ENCODE assay signal across 30 mouse cellular contexts in genomic region chr9:60441274-60441902, GRCm38 (mm10).
DNase-seq lines count a peak whose midpoint lies in the region; ATAC-seq and TF ChIP-seq lines count a peak whose summit lies in the region.
"Had no signal": no experiment of that assay in that cellular context is flagged by ENCODE, and none has a peak within 500 bp of the region (broad histone marks: within the 10 kb centered on the region; RNA-seq: fewer than 3 reads in every experiment).

No protein-coding gene starts in this region.

- no peak overlapping the region for H3K27ac ChIP-seq in lung, embryonic 14.5 days (ENCODE audit: low read depth)
- H3K27ac ChIP-seq in neural tube, embryonic 13.5 days (replicated peaks), result peak overlapping the region; percentile 57
- H3K27ac ChIP-seq in neural tube, embryonic 15.5 days (replicated peaks), result no peak overlapping the region
- H3K27ac ChIP-seq: gastrocnemius, adult 2 months; limb, embryonic 12.5 days; liver, embryonic 15.5 days; macrophage; stomach, postnatal 0 days had no signal

- no peak for TF ChIP-seq CTCF in lung, embryonic 14.5 days (IDR thresholded peaks at IDR 0.05; ENCODE audit: low read depth)

- H3K4me2 ChIP-seq in lung, embryonic 14.5 days, result no peak overlapping the region
- no peak overlapping the region for H3K4me2 ChIP-seq in neural tube, embryonic 13.5 days
- H3K4me2 ChIP-seq in neural tube, embryonic 15.5 days, result no peak overlapping the region
- H3K4me2 ChIP-seq: heart, embryonic 11.5 days; limb, embryonic 12.5 days; liver, embryonic 15.5 days had no signal

- peaks cover 13% of the 10 kb centered on the region for H3K4me1 ChIP-seq in lung, embryonic 14.5 days (ENCODE audit: insufficient read depth)
- peaks cover 11% of the 10 kb centered on the region for H3K4me1 ChIP-seq in neural tube, embryonic 13.5 days (replicated peaks)
- peaks cover 12% of the 10 kb centered on the region for H3K4me1 ChIP-seq in neural tube, embryonic 15.5 days
- H3K4me1 ChIP-seq: liver, embryonic 15.5 days had no signal

- no peaks in the 10 kb centered on the region for H3K9me3 ChIP-seq in lung, embryonic 14.5 days (ENCODE audit: low read depth, low read length)
- H3K9me3 ChIP-seq in neural tube, embryonic 13.5 days, result no peaks in the 10 kb centered on the region
- no peaks in the 10 kb centered on the region for H3K9me3 ChIP-seq in neural tube, embryonic 15.5 days (replicated peaks)
- H3K9me3 ChIP-seq: G1E; limb, embryonic 12.5 days; liver, embryonic 15.5 days had no signal

- no peak overlapping the region for H3K9ac ChIP-seq in lung, embryonic 14.5 days
- H3K9ac ChIP-seq in neural tube, embryonic 13.5 days, result no peak overlapping the region
- no peak overlapping the region for H3K9ac ChIP-seq in neural tube, embryonic 15.5 days (replicated peaks)
- H3K9ac ChIP-seq: limb, embryonic 12.5 days; liver, embryonic 15.5 days had no signal

- peak; percentile 43 to 48 for DNase-seq in cerebellum, postnatal 10 days
- DNase-seq in lung, embryonic 14.5 days, result peak; percentile 65
- no peak for DNase-seq in lung, adult 18-20 months
- no peak for DNase-seq in kidney, adult 11 months
- DNase-seq: adrenal gland, postnatal 10 days; cerebellum, adult 18-20 months; cerebellum, postnatal 25 days; gastrocnemius, adult 2 months; gastrocnemius, postnatal 36 days; heart, adult 18-20 months; heart, postnatal 36 days; kidney, postnatal 14 days; layer of hippocampus, adult 9-11 months; right cerebral cortex, postnatal 4 days; thymus, adult 18-20 months; thymus, postnatal 25 days had no signal

- ATAC-seq in cerebellum, adult (ENCODE audit: insufficient number of reproducible peaks, low FRiP score, low TSS enrichment), result no peak
- ATAC-seq in lung, embryonic 14.5 days (ENCODE audit: insufficient read depth), result peak; percentile 57; the same call in 1 of the 2 replicates
- peak; percentile 53; the same call in 1 of the 2 replicates for ATAC-seq in neural tube, embryonic 13.5 days (ENCODE audit: low read depth)
- no peak for ATAC-seq in neural tube, embryonic 15.5 days (ENCODE audit: low FRiP score)
- ATAC-seq: forebrain, embryonic 16.5 days; intestine, postnatal 0 days; lung, postnatal 0 days; Patski had no signal

- 49% methylated on average over 10 of the region's 10 CpGs for WGBS in lung, embryonic 14.5 days
- WGBS in neural tube, embryonic 13.5 days, result 52% methylated on average over 10 of the region's 10 CpGs
- WGBS in neural tube, embryonic 15.5 days, result 52% methylated on average over 10 of the region's 10 CpGs

- no peak overlapping the region for H3K4me3 ChIP-seq in lung, embryonic 14.5 days (ENCODE audit: low read depth, low read length)
- no peak overlapping the region for H3K4me3 ChIP-seq in neural tube, embryonic 13.5 days
- no peak overlapping the region for H3K4me3 ChIP-seq in neural tube, embryonic 15.5 days (replicated peaks)
- H3K4me3 ChIP-seq: erythroblast, embryonic 14.5 days; gastrocnemius, adult 2 months; limb, embryonic 12.5 days; liver, embryonic 15.5 days had no signal

- no peaks in the 10 kb centered on the region for H3K36me3 ChIP-seq in lung, embryonic 14.5 days (ENCODE audit: insufficient read depth)
- H3K36me3 ChIP-seq in neural tube, embryonic 13.5 days, result no peaks in the 10 kb centered on the region
- H3K36me3 ChIP-seq in neural tube, embryonic 15.5 days, result no peaks in the 10 kb centered on the region
- H3K36me3 ChIP-seq: G1E; limb, embryonic 12.5 days; liver, embryonic 15.5 days had no signal

- H3K27me3 ChIP-seq in lung, embryonic 14.5 days (ENCODE audit: insufficient read depth, low read length), result no peaks in the 10 kb centered on the region
- H3K27me3 ChIP-seq in neural tube, embryonic 13.5 days, result no peaks in the 10 kb centered on the region
- H3K27me3 ChIP-seq in neural tube, embryonic 15.5 days (replicated peaks), result no peaks in the 10 kb centered on the region
- H3K27me3 ChIP-seq: limb, embryonic 12.5 days; liver, embryonic 15.5 days; Patski had no signal

Comparison
In these comparisons a context has a peak if more than half of its experiments do, and no peak if none do; other contexts are left out.
1. DNase-seq: peak in cerebellum, postnatal 10 days (2 of 2) and lung, embryonic 14.5 days (single experiment); none in lung, adult 18-20 months (0 of 2) and kidney, adult 11 months (single experiment).
2. ATAC-seq: peak in lung, embryonic 14.5 days (single experiment) and neural tube, embryonic 13.5 days (single experiment); none in cerebellum, adult (single experiment) and neural tube, embryonic 15.5 days (single experiment).